Mouse (Mus musculus): Measurements from ENCODE around the gene Tspan17.

The Tspan17 gene

GRCm38 (mm10) chr13:54758756-54759470, 30.3 kb upstream of the Tspan17 start:
- Histone ChIP-seq H3K9me3 (ENCODE audit: low read length) (no peaks in the 10 kb centered on the region), H3K4me3 (replicated peaks; ENCODE audit: low read length) (peak overlapping the region; percentile 80), H3K4me1 (replicated peaks; ENCODE audit: low read depth, low read length) (peaks cover 39% of the 10 kb centered on the region), H3K27me3 (ENCODE audit: insufficient read depth, low read length) (peaks cover 73% of the 10 kb centered on the region), H3K36me3 (ENCODE audit: insufficient read depth, low read length) (no peaks in the 10 kb centered on the region)
- no peak for TF ChIP-seq POU5F1 (IDR thresholded peaks at IDR 0.05; ENCODE audit: borderline replicate concordance, low read length)
- TF ChIP-seq CTCF (conservative IDR thresholded peaks at IDR 0.05; ENCODE audit: low read length): no peak
- TF ChIP-seq NANOG (IDR thresholded peaks at IDR 0.05; ENCODE audit: borderline replicate concordance, low read length): no peak

DNA sequence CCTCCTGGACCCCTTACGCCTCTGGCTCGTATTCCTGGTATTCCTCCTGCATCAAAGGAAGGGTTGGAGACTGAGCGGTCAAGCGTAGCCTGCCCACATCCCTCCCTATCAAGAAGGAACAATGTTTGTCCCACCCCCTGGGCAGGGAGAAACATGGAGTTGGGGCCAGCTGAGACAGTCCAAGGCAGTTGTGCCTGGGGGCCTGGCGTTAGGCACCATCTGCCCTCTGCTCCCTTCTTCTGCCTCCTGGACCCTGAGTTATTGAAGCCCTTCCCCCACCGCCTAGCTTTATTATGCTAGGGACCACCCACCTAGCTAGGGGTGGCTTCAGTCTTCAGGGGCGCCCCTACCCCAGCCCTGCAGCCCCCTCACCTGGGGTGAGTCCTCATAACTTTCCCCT, 29.7 kb upstream of the Tspan17 start:
- Histone ChIP-seq H3K27me3 (ENCODE audit: insufficient read depth, low read length) (peaks cover 73% of the 10 kb centered on the region), H3K36me3 (ENCODE audit: insufficient read depth, low read length) (no peaks in the 10 kb centered on the region), H3K4me3 (replicated peaks; ENCODE audit: low read length) (0 out of 2 replicates have a peak overlapping the region, but pooled peaks have one; percentile 26), H3K4me1 (replicated peaks; ENCODE audit: low read depth, low read length) (peaks cover 37% of the 10 kb centered on the region), H3K9me3 (ENCODE audit: low read length) (no peaks in the 10 kb centered on the region)
- TF ChIP-seq POU5F1 (IDR thresholded peaks at IDR 0.05; ENCODE audit: borderline replicate concordance, low read length) (no peak), CTCF (conservative IDR thresholded peaks at IDR 0.05; ENCODE audit: low read length) (no peak), NANOG (IDR thresholded peaks at IDR 0.05; ENCODE audit: borderline replicate concordance, low read length) (no peak)

- Histone ChIP-seq H3K4me3 (replicated peaks; ENCODE audit: low read length) (no peak overlapping the region), H3K27me3 (ENCODE audit: insufficient read depth, low read length) (peaks cover 74% of the 10 kb centered on the region), H3K36me3 (ENCODE audit: insufficient read depth, low read length) (no peaks in the 10 kb centered on the region), H3K4me1 (replicated peaks; ENCODE audit: low read depth, low read length) (peaks cover 42% of the 10 kb centered on the region), H3K9me3 (ENCODE audit: low read length) (no peaks in the 10 kb centered on the region)
- TF ChIP-seq POU5F1 (IDR thresholded peaks at IDR 0.05; ENCODE audit: borderline replicate concordance, low read length): no peak
These were observed 28.9 kb upstream of the Tspan17 start for GRCm38 (mm10) chr13:54760164-54760795.

GRCm38 (mm10) chr13:54760906-54761305, 28.3 kb upstream of the Tspan17 start:
- H3K4me3 ChIP-seq (replicated peaks; ENCODE audit: low read length): no peak overlapping the region

GRCm38 (mm10) chr13:54765281-54766191, 23.6 kb upstream of the Tspan17 start:
- peaks cover 68% of the 10 kb centered on the region for H3K27me3 ChIP-seq (ENCODE audit: insufficient read depth, low read length)
- H3K9me3 ChIP-seq (ENCODE audit: low read length): peaks cover 21% of the 10 kb centered on the region
- no peak for TF ChIP-seq NANOG (IDR thresholded peaks at IDR 0.05; ENCODE audit: borderline replicate concordance, low read length)
- no peak for TF ChIP-seq POU5F1 (IDR thresholded peaks at IDR 0.05; ENCODE audit: borderline replicate concordance, low read length)
- TF ChIP-seq CTCF (conservative IDR thresholded peaks at IDR 0.05; ENCODE audit: low read length): no peak
- H3K4me1 ChIP-seq (replicated peaks; ENCODE audit: low read depth, low read length): peaks cover 21% of the 10 kb centered on the region
- H3K36me3 ChIP-seq (ENCODE audit: insufficient read depth, low read length): no peaks in the 10 kb centered on the region
- peak overlapping the region; percentile 85 for H3K4me3 ChIP-seq (replicated peaks; ENCODE audit: low read length)

More at GRCm38 (mm10) chr13:54760906-54761305, 28.3 kb upstream of the Tspan17 start:
- Histone ChIP-seq H3K27me3 (ENCODE audit: insufficient read depth, low read length) (peaks cover 74% of the 10 kb centered on the region), H3K4me1 (replicated peaks; ENCODE audit: low read depth, low read length) (peaks cover 44% of the 10 kb centered on the region), H3K9me3 (ENCODE audit: low read length) (no peaks in the 10 kb centered on the region), H3K36me3 (ENCODE audit: insufficient read depth, low read length) (no peaks in the 10 kb centered on the region)
- TF ChIP-seq NANOG (IDR thresholded peaks at IDR 0.05; ENCODE audit: borderline replicate concordance, low read length) (no peak), POU5F1 (IDR thresholded peaks at IDR 0.05; ENCODE audit: borderline replicate concordance, low read length) (no peak), CTCF (conservative IDR thresholded peaks at IDR 0.05; ENCODE audit: low read length) (no peak)

- TF ChIP-seq POU5F1 (IDR thresholded peaks at IDR 0.05; ENCODE audit: borderline replicate concordance, low read length): no peak
- TF ChIP-seq CTCF (conservative IDR thresholded peaks at IDR 0.05; ENCODE audit: low read length): peak; percentile 19; the same call in 1 of the 2 replicates
- Histone ChIP-seq H3K4me1 (replicated peaks; ENCODE audit: low read depth, low read length) (peaks cover 20% of the 10 kb centered on the region), H3K36me3 (ENCODE audit: insufficient read depth, low read length) (no peaks in the 10 kb centered on the region), H3K4me3 (replicated peaks; ENCODE audit: low read length) (peak within 1 kb of the TSS; percentile 85), H3K27me3 (ENCODE audit: insufficient read depth, low read length) (peaks cover 62% of the 10 kb centered on the region), H3K9me3 (ENCODE audit: low read length) (peaks cover 26% of the 10 kb centered on the region)
These were observed 22.9 kb upstream of the Tspan17 start, which contains the start of gene Sncb for GRCm38 (mm10) chr13:54766192-54766768. Gene Sncb, minus strand, starts transcription at chr13:54766595.

DNA sequence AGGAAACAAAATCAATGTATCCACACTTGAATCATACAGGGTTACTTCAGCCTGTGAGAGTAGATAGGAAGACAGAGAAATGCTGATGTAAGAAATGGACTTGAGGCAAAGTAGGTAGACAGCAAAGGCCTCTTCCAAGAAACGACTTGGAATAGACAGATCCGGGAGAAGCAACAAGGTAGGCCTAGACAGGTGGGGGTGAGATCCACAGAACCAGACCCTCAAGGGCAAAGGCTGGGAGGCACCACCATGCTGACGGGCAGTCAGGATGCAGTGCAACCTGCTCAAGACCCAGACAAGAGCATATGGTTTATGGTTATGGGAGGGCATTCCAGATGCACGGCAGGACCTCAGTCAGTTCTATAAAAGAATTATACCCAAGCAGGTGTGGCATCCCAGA, 22.2 kb upstream of the Tspan17 start:
- peaks cover 57% of the 10 kb centered on the region for H3K27me3 ChIP-seq (ENCODE audit: insufficient read depth, low read length)
- no peaks in the 10 kb centered on the region for H3K36me3 ChIP-seq (ENCODE audit: insufficient read depth, low read length)
- no peak overlapping the region for H3K4me3 ChIP-seq (replicated peaks; ENCODE audit: low read length)
- H3K4me1 ChIP-seq (replicated peaks; ENCODE audit: low read depth, low read length): peaks cover 20% of the 10 kb centered on the region
- TF ChIP-seq POU5F1 (IDR thresholded peaks at IDR 0.05; ENCODE audit: borderline replicate concordance, low read length) (no peak), NANOG (IDR thresholded peaks at IDR 0.05; ENCODE audit: borderline replicate concordance, low read length) (no peak), CTCF (conservative IDR thresholded peaks at IDR 0.05; ENCODE audit: low read length) (no peak)
- H3K9me3 ChIP-seq (ENCODE audit: low read length): peaks cover 26% of the 10 kb centered on the region

DNA sequence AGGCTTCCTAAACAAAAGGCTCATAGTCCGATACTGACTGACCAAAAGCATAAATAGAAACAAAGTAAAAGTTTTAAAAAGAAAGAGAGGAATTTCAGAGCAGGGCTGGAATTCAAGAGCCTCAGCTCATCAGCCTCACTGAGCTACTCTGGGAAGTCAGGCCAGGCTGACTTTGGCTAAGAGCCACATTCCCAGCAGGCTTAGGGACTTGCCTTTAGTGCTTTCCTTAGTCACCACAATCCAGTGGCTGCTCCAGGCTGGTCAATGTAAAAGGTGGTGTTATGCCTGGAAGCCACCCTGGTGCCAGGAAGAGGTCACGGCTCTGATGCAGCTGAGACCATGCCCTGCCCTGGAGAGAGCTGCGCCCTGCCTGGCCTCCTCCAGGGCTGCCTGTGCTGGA, 8.6 kb upstream of the Tspan17 start:
- peaks cover 18% of the 10 kb centered on the region for H3K27me3 ChIP-seq (ENCODE audit: insufficient read depth, low read length)
- no peak overlapping the region for H3K4me3 ChIP-seq (replicated peaks; ENCODE audit: low read length)
- H3K36me3 ChIP-seq (ENCODE audit: insufficient read depth, low read length): no peaks in the 10 kb centered on the region
- H3K9me3 ChIP-seq (ENCODE audit: low read length): peaks cover 69% of the 10 kb centered on the region
- peaks cover 31% of the 10 kb centered on the region for H3K4me1 ChIP-seq (replicated peaks; ENCODE audit: low read depth, low read length)
- no peak for TF ChIP-seq CTCF (conservative IDR thresholded peaks at IDR 0.05; ENCODE audit: low read length)
- TF ChIP-seq POU5F1 (IDR thresholded peaks at IDR 0.05; ENCODE audit: borderline replicate concordance, low read length): no peak
- no peak for TF ChIP-seq NANOG (IDR thresholded peaks at IDR 0.05; ENCODE audit: borderline replicate concordance, low read length)

All from E14TG2a.4 (cell line).